Mouse (Mus musculus) embryonic facial prominence, embryonic 15.5 days (tissue): Measurements from ENCODE around the gene Tspan7. TPM values are rescaled to one million over a fixed set of nuclear protein-coding genes. Genes with fewer than 3 reads are reported as not detected.

Experiments used
- ATAC-seq: fragments of 200-750 bp; cut with Nextera tagmentation; 2 replicates; pipeline ENCODE4 v1.8.0; 2017; ENCODE audit warnings: low read depth, moderate TSS enrichment; ENCODE audit not compliant: insufficient number of reproducible peaks, low FRiP score, low TSS enrichment
- H3K27ac ChIP-seq: fragments of 300-500 bp; sonication (generic); replicated peaks from 2 replicates; pipeline ENCODE4 v1.5.1; 2015; ENCODE audit warnings: mild to moderate bottlenecking, inconsistent platforms
- H3K27me3 ChIP-seq: fragments of 300-500 bp; sonication (generic); 2 replicates; pipeline ENCODE4 v1.6.1; 2015; ENCODE audit warnings: inconsistent platforms
- H3K36me3 ChIP-seq: fragments of 300-500 bp; sonication (generic); 2 replicates; pipeline ENCODE4 v1.6.1; 2015; ENCODE audit warnings: mild to moderate bottlenecking, inconsistent platforms
- H3K4me1 ChIP-seq: fragments of 300-500 bp; sonication (generic); 2 replicates; pipeline ENCODE4 v1.6.1; 2015; ENCODE audit warnings: inconsistent platforms
- H3K4me2 ChIP-seq: fragments of 300-500 bp; sonication (generic); replicated peaks from 2 replicates; pipeline ENCODE4 v1.6.1; 2015; ENCODE audit warnings: mild to moderate bottlenecking, inconsistent platforms
- H3K4me3 ChIP-seq: fragments of 300-500 bp; sonication (generic); replicated peaks from 2 replicates; pipeline ENCODE4 v1.5.1; 2015; ENCODE audit warnings: mild to moderate bottlenecking, inconsistent platforms
- H3K9ac ChIP-seq: fragments of 300-500 bp; sonication (generic); 2 replicates; pipeline ENCODE4 v1.6.1; 2015; ENCODE audit warnings: inconsistent platforms
- H3K9me3 ChIP-seq: fragments of 300-500 bp; sonication (generic); replicated peaks from 2 replicates; pipeline ENCODE4 v1.6.1; 2016; ENCODE audit warnings: inconsistent platforms
- polyA plus RNA-seq: library from polyadenylated mRNA; unstranded; fragments of >200 nt; fragmentation: Nextera tagmentation; extraction: Ambion mirVana; gene quantifications from 2 replicates; pipeline ENCODE4 v1.2.1, GENCODE M21; 2015

The Tspan7 gene
- polyA plus RNA-seq, 1 experiment from 2014 or later = 85.2 TPM

DNA sequence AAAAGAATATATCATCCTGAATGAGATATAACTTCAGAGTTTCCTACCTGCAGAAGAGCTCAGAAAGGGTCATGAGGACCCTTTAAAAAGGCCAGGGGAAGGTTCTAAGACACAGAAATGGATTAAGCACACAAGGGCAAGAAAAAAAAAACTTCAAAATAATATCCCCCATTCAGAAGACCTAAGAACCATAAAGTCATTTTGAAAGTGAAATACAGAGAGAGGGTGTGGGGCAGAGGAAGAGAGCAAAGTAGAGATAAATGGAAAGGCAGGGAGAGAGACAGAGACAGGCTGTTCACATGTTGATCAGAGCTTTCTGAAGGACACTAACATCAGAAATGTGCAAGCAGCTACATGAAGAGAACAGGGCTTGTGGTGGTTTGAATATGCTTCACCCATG, 156.1 kb downstream of the Tspan7 start:
- no peaks in the 10 kb centered on the region for H3K4me1 ChIP-seq
- no peaks in the 10 kb centered on the region for H3K36me3 ChIP-seq

More for the DNA sequence above, 156.1 kb downstream of the Tspan7 start:
- H3K9ac ChIP-seq = no peak overlapping the region
- no peak overlapping the region for H3K4me2 ChIP-seq
- H3K9me3 ChIP-seq = no peaks in the 10 kb centered on the region
- no peak for ATAC-seq
- H3K4me3 ChIP-seq = no peak overlapping the region
- H3K27ac ChIP-seq = no peak overlapping the region
- H3K27me3 ChIP-seq = no peaks in the 10 kb centered on the region

Other genes starting within 250 kb of the Tspan7 start
- not detected in 2 replicates for gene Otc, start 232.9 kb upstream of the Tspan7 start, polyA plus RNA-seq
- gene Mid1ip1, start 229.9 kb downstream of the Tspan7 start, polyA plus RNA-seq = 42.5 and 45.6 TPM in 2 replicates